Mouse (Mus musculus) MEL (cell line): ENCODE measurements at regions not wholly inside any gene's neighbourhood (a gene's known extent, or its start where the extent isn't known, plus 50 kb on each side); places are given as distances from the start of the nearest gene placed in this dataset.

ENCODE experiments used
- DNase-seq: peaks from one replicate; pipeline ENCODE4 v3.0.0; 2011; ENCODE audit warnings: low read depth, low spot score
- H3K27ac ChIP-seq: 2 replicates; pipeline ENCODE4 v1.5.1; 2012; ENCODE audit warnings: low read depth, mild to moderate bottlenecking, control low read depth, low read length, moderate library complexity; ENCODE audit not compliant: control insufficient read depth
- H3K27me3 ChIP-seq, 2 experiments: fragments of 150-350 bp in 1 of 2; sonication (generic) in 1 of 2; 2 replicates each; pipeline ENCODE4 v1.6.1; 2012; ENCODE audit warnings: low read length in 2 of 2, mild to moderate bottlenecking in 2 of 2, improper control_type of control experiment in 1 of 2, moderate library complexity in 1 of 2; ENCODE audit not compliant: insufficient read depth in 2 of 2, control insufficient read depth in 1 of 2
- H3K36me3 ChIP-seq, 2 experiments: 2 replicates each; pipeline ENCODE4 v1.6.1; 2012 to 2014; ENCODE audit warnings: low read length in 2 of 2, improper control_type of control experiment in 1 of 2, inconsistent platforms in 1 of 2, mild to moderate bottlenecking in 1 of 2; ENCODE audit not compliant: insufficient read depth in 2 of 2, control insufficient read depth in 1 of 2
- H3K4me1 ChIP-seq, 2 experiments: fragments of 150-350 bp in 1 of 2; sonication (generic) in 1 of 2; 2 replicates each; pipeline ENCODE4 v1.6.1; 2012; ENCODE audit warnings: low read length in 2 of 2, improper control_type of control experiment in 1 of 2, mild to moderate bottlenecking in 1 of 2; ENCODE audit not compliant: insufficient read depth in 2 of 2, control insufficient read depth in 1 of 2
- H3K4me3 ChIP-seq, 2 experiments: fragments of 150-350 bp in 1 of 2; sonication (generic) in 1 of 2; 2 replicates each; pipeline ENCODE4 v1.5.1; 2012; ENCODE audit warnings: low read depth in 2 of 2, low read length in 2 of 2, mild to moderate bottlenecking in 2 of 2, moderate library complexity in 2 of 2, control low read depth in 1 of 2, improper control_type of control experiment in 1 of 2; ENCODE audit not compliant: control insufficient read depth in 1 of 2, insufficient read depth in 1 of 2
- H3K79me2 ChIP-seq: 2 replicates; pipeline ENCODE4 v1.6.1; 2012; ENCODE audit warnings: mild to moderate bottlenecking, low read length, moderate library complexity; ENCODE audit not compliant: control insufficient read depth, poor library complexity, insufficient read depth
- H3K9ac ChIP-seq: 2 replicates; pipeline ENCODE4 v1.6.1; 2012; ENCODE audit warnings: low read depth, mild to moderate bottlenecking, control low read depth, low read length, moderate library complexity; ENCODE audit not compliant: control insufficient read depth, poor library complexity, severe bottlenecking
- H3K9me3 ChIP-seq: fragments of 150-350 bp; sonication (generic); replicated peaks from 2 replicates; pipeline ENCODE4 v1.6.1; 2012; ENCODE audit warnings: mild to moderate bottlenecking, low read length, improper control_type of control experiment, moderate library complexity; ENCODE audit not compliant: insufficient read depth
- BHLHE40 ChIP-seq: IDR thresholded peaks from 2 replicates; pipeline ENCODE4 v1.6.1; 2012; ENCODE audit warnings: low read depth, mild to moderate bottlenecking, inconsistent platforms, low read length, improper control_type of control experiment, borderline replicate concordance
- CHD1 ChIP-seq: IDR thresholded peaks from 2 replicates; pipeline ENCODE4 v1.6.1; 2012; ENCODE audit warnings: low read depth, mild to moderate bottlenecking, inconsistent platforms, low read length, improper control_type of control experiment
- CHD2 ChIP-seq: IDR thresholded peaks from 2 replicates; pipeline ENCODE4 v1.6.1; 2011; ENCODE audit warnings: low read length, improper control_type of control experiment
- CTCF ChIP-seq, 3 experiments: IDR thresholded peaks in 2 of 3; conservative IDR thresholded peaks in 1 of 3; 2 replicates each; pipeline ENCODE4 v1.5.1; 2011 to 2012; ENCODE audit warnings: low read length in 3 of 3, low read depth in 2 of 3, mild to moderate bottlenecking in 2 of 3, improper control_type of control experiment in 1 of 3, inconsistent platforms in 1 of 3, mixed read lengths in 1 of 3, moderate library complexity in 1 of 3; ENCODE audit not compliant: control insufficient read depth in 1 of 3, insufficient read depth in 1 of 3, poor library complexity in 1 of 3, severe bottlenecking in 1 of 3
- E2F4 ChIP-seq: IDR thresholded peaks from 2 replicates; pipeline ENCODE4 v1.6.1; 2011; ENCODE audit warnings: low read depth, low read length, improper control_type of control experiment, borderline replicate concordance
- ELF1 ChIP-seq: IDR thresholded peaks from 2 replicates; pipeline ENCODE4 v1.6.1; 2014; ENCODE audit warnings: low read depth, mild to moderate bottlenecking, inconsistent platforms, low read length, improper control_type of control experiment, moderate library complexity
- ETS1 ChIP-seq: IDR thresholded peaks from 2 replicates; pipeline ENCODE4 v1.6.1; 2012; ENCODE audit warnings: low read depth, mild to moderate bottlenecking, inconsistent platforms, low read length, improper control_type of control experiment, moderate library complexity
- GABPA ChIP-seq: IDR thresholded peaks from 2 replicates; pipeline ENCODE4 v1.6.1; 2012; ENCODE audit warnings: low read depth, mild to moderate bottlenecking, inconsistent platforms, low read length, improper control_type of control experiment, moderate library complexity
- HCFC1 ChIP-seq: IDR thresholded peaks from 2 replicates; pipeline ENCODE4 v1.6.1; 2012; ENCODE audit warnings: low read depth, mild to moderate bottlenecking, inconsistent platforms, low read length, improper control_type of control experiment, moderate library complexity
- KAT2A ChIP-seq: conservative IDR thresholded peaks from 2 replicates; pipeline ENCODE4 v1.6.1; 2012; ENCODE audit warnings: low read depth, low read length, improper control_type of control experiment, inconsistent platforms
- MXI1 ChIP-seq: IDR thresholded peaks from 2 replicates; pipeline ENCODE4 v1.6.1; 2011; ENCODE audit warnings: mild to moderate bottlenecking, low read depth, low read length, improper control_type of control experiment
- MYB ChIP-seq: IDR thresholded peaks from 2 replicates; pipeline ENCODE4 v1.6.1; 2011; ENCODE audit warnings: mild to moderate bottlenecking, low read depth, low read length, improper control_type of control experiment
- POLR2AphosphoS5 ChIP-seq: IDR thresholded peaks from 2 replicates; pipeline ENCODE4 v1.6.1; 2012; ENCODE audit warnings: low read depth, borderline replicate concordance, mild to moderate bottlenecking, inconsistent platforms, low read length, moderate library complexity, mixed read lengths
- RAD21 ChIP-seq: IDR thresholded peaks from 2 replicates; pipeline ENCODE4 v1.6.1; 2011; ENCODE audit warnings: mild to moderate bottlenecking, low read depth, low read length, improper control_type of control experiment
- TBP ChIP-seq: IDR thresholded peaks from 2 replicates; pipeline ENCODE4 v1.8.0; 2011; ENCODE audit warnings: low read depth, low read length, improper control_type of control experiment
- ZC3H11A ChIP-seq: IDR thresholded peaks from 2 replicates; pipeline ENCODE4 v1.6.1; 2012; ENCODE audit warnings: low read depth, mild to moderate bottlenecking, inconsistent platforms, low read length, improper control_type of control experiment
- ZMIZ1 ChIP-seq: IDR thresholded peaks from 2 replicates; pipeline ENCODE4 v1.6.1; 2012; ENCODE audit warnings: low read depth, mild to moderate bottlenecking, inconsistent platforms, low read length, improper control_type of control experiment, moderate library complexity
- ZNF384 ChIP-seq: IDR thresholded peaks from 2 replicates; pipeline ENCODE4 v1.6.1; 2012; ENCODE audit warnings: low read depth, mild to moderate bottlenecking, inconsistent platforms, low read length, improper control_type of control experiment

DNA sequence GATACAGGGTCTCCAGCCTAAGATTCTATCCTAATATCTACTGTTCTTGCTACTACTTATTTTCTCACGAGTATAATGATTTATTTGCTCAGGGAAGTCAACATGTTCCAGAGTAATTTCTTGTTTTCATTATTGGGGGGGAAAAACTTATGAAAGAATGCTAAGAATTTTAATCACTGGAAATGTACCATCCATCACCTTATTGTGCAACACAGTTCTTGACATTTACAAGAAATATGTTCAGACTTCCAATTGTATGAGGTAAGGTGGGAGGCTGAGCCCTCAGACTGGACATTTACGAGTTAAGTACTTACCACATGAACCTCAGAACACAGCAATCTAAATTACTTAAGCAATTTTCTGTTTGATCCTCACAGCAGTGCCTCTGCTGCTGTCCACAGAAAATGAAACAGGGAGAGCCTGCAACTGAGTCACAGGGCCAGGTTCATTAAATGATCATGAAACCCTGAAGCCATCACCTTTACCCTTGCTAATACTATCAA, 118.1 kb upstream of the Tmtc1 start:
- TF ChIP-seq ZMIZ1 (no peak), ZC3H11A (no peak)
- no peak overlapping the region for H3K4me3 ChIP-seq

DNA sequence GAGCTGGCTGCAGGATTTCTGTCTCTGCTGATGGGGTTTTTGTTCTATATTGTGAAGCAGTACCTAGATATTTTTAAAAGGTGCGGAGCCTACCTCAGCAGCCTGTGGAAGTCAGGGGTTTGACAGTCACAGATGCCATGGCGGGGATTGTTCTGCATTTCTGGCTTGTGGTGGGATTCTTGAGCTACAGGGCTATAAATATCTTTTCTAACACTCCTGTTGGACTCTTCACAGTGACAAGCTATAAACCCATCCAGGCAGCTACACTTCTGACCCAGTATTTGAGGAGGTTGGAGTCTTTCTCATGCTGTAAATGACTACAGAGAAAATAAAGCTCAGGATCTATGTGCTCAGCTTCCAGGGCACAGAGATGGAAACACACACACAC, 112.3 kb upstream of the Tmtc1 start:
- no peak overlapping the region for H3K27ac ChIP-seq
- TF ChIP-seq POLR2AphosphoS5: no peak
- no peak for TF ChIP-seq MYB
- TF ChIP-seq CHD1: no peak
- TF ChIP-seq ZC3H11A: no peak
- TF ChIP-seq E2F4: no peak
- no peak for TF ChIP-seq KAT2A
- TF ChIP-seq ETS1: no peak
- no peak for TF ChIP-seq RAD21
- TF ChIP-seq ELF1: no peak
- no peak for TF ChIP-seq MXI1

More for the DNA sequence above, 118.1 kb upstream of the Tmtc1 start:
- Histone ChIP-seq H3K4me1 (no peaks in the 10 kb centered on the region), H3K27me3 (no peaks in the 10 kb centered on the region), H3K36me3 (no peaks in the 10 kb centered on the region), H3K9me3 (no peaks in the 10 kb centered on the region), H3K9ac (no peak overlapping the region), H3K79me2 (no peaks in the 10 kb centered on the region), H3K27ac (no peak overlapping the region)
- no peak for DNase-seq

DNA sequence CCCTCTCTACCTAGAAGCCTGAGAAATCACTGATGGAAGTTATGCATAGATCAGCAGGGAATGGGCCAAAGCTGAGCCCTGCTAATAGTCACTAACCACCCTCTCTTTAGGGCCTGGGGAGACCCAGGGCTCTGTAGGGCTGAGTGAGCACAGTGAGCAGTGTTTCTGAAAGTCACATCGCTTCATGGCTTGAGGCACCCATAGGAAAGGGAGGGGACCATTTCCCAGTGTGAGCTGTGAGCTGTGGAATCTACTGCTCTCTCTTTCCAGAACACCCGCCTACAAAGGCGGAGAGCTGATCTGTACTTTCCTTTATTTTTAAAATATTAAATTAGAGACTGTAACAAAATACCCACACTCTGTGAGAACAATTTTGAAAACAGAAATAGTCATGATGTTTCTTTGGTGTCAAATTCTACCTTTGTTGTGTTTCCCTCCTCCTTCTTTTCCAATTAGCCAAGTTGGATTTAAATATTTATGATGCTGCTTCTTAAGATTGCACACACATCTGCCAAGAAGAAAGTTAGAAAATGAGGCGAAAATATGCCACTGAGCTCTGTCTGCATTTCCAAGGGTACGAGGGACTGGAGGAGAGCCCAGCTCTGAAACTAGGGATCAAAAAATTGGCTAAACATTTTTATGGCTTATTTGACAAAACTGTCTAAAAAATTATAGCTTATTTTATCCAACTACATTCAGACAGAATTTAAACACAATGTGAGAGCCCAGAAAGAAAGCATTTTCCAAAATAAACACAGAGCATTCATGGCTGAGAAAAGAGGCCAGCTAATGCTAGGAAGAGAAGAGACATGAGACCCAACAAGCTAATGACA, 111.7 kb upstream of the Tmtc1 start:
- no peak overlapping the region for H3K4me3 ChIP-seq
- no peak for TF ChIP-seq GABPA
- no peak for TF ChIP-seq HCFC1
- TF ChIP-seq ZNF384: no peak
- no peak for TF ChIP-seq BHLHE40
- no peak for TF ChIP-seq ZC3H11A
- TF ChIP-seq CHD2: no peak
- TF ChIP-seq MXI1: no peak
- no peak for TF ChIP-seq CTCF (IDR thresholded peaks at IDR 0.05 in 2 of 3, conservative IDR thresholded peaks at IDR 0.05 in 1 of 3; ENCODE audit: control insufficient read depth in 1 of 3, insufficient read depth in 1 of 3, low read depth in 2 of 3, low read length in 3 of 3, poor library complexity in 1 of 3, severe bottlenecking in 1 of 3)
- TF ChIP-seq TBP: no peak
- H3K27ac ChIP-seq: no peak overlapping the region
- H3K79me2 ChIP-seq: no peaks in the 10 kb centered on the region
- H3K4me1 ChIP-seq: no peaks in the 10 kb centered on the region
- no peak overlapping the region for H3K9ac ChIP-seq
- no peaks in the 10 kb centered on the region for H3K9me3 ChIP-seq
- DNase-seq: no peak
- no peaks in the 10 kb centered on the region for H3K36me3 ChIP-seq
- H3K27me3 ChIP-seq: no peaks in the 10 kb centered on the region; a peak in 1 of 4 replicates

More for the DNA sequence above, 112.3 kb upstream of the Tmtc1 start:
- no peaks in the 10 kb centered on the region for H3K36me3 ChIP-seq
- no peak for DNase-seq
- H3K4me1 ChIP-seq: no peaks in the 10 kb centered on the region
- H3K27me3 ChIP-seq: no peaks in the 10 kb centered on the region; a peak in 1 of 4 replicates
- H3K79me2 ChIP-seq: no peaks in the 10 kb centered on the region
- no peak overlapping the region for H3K9ac ChIP-seq
- no peaks in the 10 kb centered on the region for H3K9me3 ChIP-seq
- no peak overlapping the region for H3K4me3 ChIP-seq
